Mouse (Mus musculus) midbrain, postnatal 0 days (tissue): Measurements from ENCODE around the gene Elovl4. TPM values are rescaled to one million over a fixed set of nuclear protein-coding genes. Genes with fewer than 3 reads are reported as not detected.
A peak's percentile ranks its signal among the peaks of the same experiment; 100 is the strongest.

Experiments
- ATAC-seq: fragments of 200-750 bp; cut with Nextera tagmentation; 2 replicates; pipeline ENCODE4 v1.8.0; 2017; ENCODE audit warnings: moderate number of reproducible peaks, mild to moderate bottlenecking, moderate TSS enrichment, moderate library complexity; ENCODE audit not compliant: low FRiP score
- DNase-seq: peaks from one replicate; pipeline ENCODE4 v3.0.0-alpha.2; 2015; ENCODE audit warnings: low spot score
- H3K27ac ChIP-seq: fragments of 300-500 bp; sonication (generic); 2 replicates; pipeline ENCODE4 v1.5.1; 2014; ENCODE audit warnings: low read depth, mild to moderate bottlenecking, low read length, mixed read lengths
- H3K27me3 ChIP-seq: fragments of 300-500 bp; sonication (generic); 2 replicates; pipeline ENCODE4 v1.6.1; 2014; ENCODE audit warnings: low read length, control low read depth, mixed read lengths; ENCODE audit not compliant: insufficient read depth
- H3K36me3 ChIP-seq: fragments of 300-500 bp; sonication (generic); 2 replicates; pipeline ENCODE4 v1.6.1; 2014; ENCODE audit warnings: low read length, control low read depth, mixed read lengths; ENCODE audit not compliant: insufficient read depth
- H3K4me1 ChIP-seq: fragments of 300-500 bp; sonication (generic); 2 replicates; pipeline ENCODE4 v1.6.1; 2014; ENCODE audit warnings: mild to moderate bottlenecking, control low read depth, antibody characterized with exemption, low read length, mixed read lengths; ENCODE audit not compliant: insufficient read depth
- H3K4me2 ChIP-seq: fragments of 300-500 bp; sonication (generic); 2 replicates; pipeline ENCODE4 v1.6.1; 2014; ENCODE audit warnings: low read depth, mild to moderate bottlenecking, low read length, mixed read lengths; ENCODE audit not compliant: poor library complexity, severe bottlenecking
- H3K4me3 ChIP-seq: fragments of 300-500 bp; sonication (generic); 2 replicates; pipeline ENCODE4 v1.5.1; 2014; ENCODE audit warnings: low read depth, mild to moderate bottlenecking, low read length, moderate library complexity
- H3K9ac ChIP-seq: fragments of 300-500 bp; sonication (generic); replicated peaks from 2 replicates; pipeline ENCODE4 v1.6.1; 2014; ENCODE audit warnings: mild to moderate bottlenecking, low read length, moderate library complexity, mixed read lengths; ENCODE audit not compliant: poor library complexity, severe bottlenecking
- H3K9me3 ChIP-seq: fragments of 300-500 bp; sonication (generic); 2 replicates; pipeline ENCODE4 v1.6.1; 2016; ENCODE audit warnings: low read length, control low read depth
- CTCF ChIP-seq: IDR thresholded peaks from 2 replicates; pipeline ENCODE4 v1.5.1; 2016; ENCODE audit warnings: antibody characterized with exemption, mild to moderate bottlenecking
- WGBS: fragments of 180-500 bp; shearing (Covaris S2); extraction: QIAGEN DNeasy Blood & Tissue Kit; methylation state at CpG from one replicate; pipeline ENCODE4 v1.1.7; 2014; 5-methylcytosine and 5-hydroxymethylcytosine counted together
- polyA plus RNA-seq: library from polyadenylated mRNA; unstranded; fragments of >200 nt; fragmentation: Nextera tagmentation; extraction: Ambion mirVana; gene quantifications from 2 replicates; pipeline ENCODE4 v1.2.1, GENCODE M21; 2015
- total RNA-seq: library from RNA; depleted of rRNA; stranded (reverse); fragments of >200 nt; gene quantifications from 2 replicates; pipeline ENCODE4 v1.2.3, GENCODE M21; 2014; rRNA removed

Gene Elovl4
- total and polyA plus RNA-seq, 2 experiments from 2014 or later = 86.0 to 159 TPM

DNA sequence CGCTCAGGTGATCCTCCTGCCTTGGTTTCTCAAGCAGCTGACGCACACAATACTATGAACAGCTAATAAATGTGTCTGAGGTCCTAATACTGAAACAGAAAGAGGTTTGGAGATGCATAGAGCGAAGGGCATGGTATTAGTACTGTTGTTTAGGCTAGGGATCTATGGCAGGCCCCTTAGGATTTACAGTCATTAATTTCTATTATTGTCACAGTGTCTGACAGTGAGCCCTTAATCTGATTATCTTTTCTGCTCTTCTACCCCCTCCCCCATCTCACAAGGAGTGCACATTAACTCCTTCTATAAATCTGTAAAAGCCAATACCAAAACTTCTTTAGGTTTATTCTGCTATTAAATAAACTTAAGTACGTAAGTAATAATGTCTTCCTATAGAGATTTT lies 44.8 kb downstream of the Elovl4 start:
- WGBS = 57% methylated on average over 4 of the region's 4 CpGs
- Histone ChIP-seq H3K4me1 (no peaks in the 10 kb centered on the region), H3K9me3 (no peaks in the 10 kb centered on the region), H3K4me3 (no peak overlapping the region), H3K27me3 (no peaks in the 10 kb centered on the region), H3K36me3 (no peaks in the 10 kb centered on the region), H3K9ac (no peak overlapping the region), H3K4me2 (no peak overlapping the region), H3K27ac (no peak overlapping the region)
- no peak for TF ChIP-seq CTCF
- DNase-seq = peak; percentile 2
- ATAC-seq = no peak

DNA sequence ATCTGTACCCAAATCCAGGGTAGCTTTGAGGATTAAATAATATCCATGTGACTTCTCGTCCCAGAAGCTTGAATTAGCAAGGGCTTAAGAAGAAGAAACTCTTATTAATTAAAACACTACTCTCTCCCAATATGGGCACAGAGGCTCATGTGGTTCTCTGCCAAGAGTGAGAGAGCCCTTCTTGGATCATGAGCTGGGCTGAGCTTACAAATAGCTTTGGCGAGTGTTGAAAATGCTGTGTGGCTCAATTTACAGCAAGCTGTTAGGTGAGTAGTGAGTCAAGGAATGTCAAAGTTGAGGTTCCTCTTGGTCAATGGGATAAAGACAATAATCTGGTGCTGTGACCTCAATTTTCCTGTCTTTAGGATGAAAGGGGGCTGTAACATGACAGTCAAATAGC lies 74.2 kb downstream of the Elovl4 start:
- no peak overlapping the region for H3K4me2 ChIP-seq
- H3K9ac ChIP-seq = no peak overlapping the region
- 0 out of 2 replicates have a peak, but pooled peaks cover 2% of the 10 kb centered on the region for H3K4me1 ChIP-seq
- H3K4me3 ChIP-seq = no peak overlapping the region
- ATAC-seq = no peak
- TF ChIP-seq CTCF = no peak
- no peaks in the 10 kb centered on the region for H3K36me3 ChIP-seq
- WGBS = 69% methylated on average over 2 of the region's 2 CpGs
- H3K9me3 ChIP-seq = no peaks in the 10 kb centered on the region
- H3K27ac ChIP-seq = no peak overlapping the region
- no peaks in the 10 kb centered on the region for H3K27me3 ChIP-seq
- DNase-seq = no peak

DNA sequence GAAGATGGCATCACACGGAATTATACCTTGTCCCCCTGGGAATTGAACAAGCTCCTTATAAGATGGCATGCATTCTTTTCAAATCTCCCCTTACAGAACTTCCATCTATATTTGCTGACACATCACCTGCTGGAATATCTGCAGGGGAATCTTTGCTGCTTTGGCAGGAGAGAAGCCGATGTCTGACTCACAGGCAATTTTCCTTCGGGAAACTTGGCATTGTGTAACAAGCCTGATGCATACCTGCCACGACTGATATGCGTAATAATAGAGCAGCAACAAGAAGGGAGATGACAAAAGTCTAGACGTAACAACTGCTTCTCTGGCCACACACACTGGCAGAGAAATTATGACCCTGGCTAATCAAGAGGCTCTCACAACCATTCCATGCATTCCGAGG lies 75.2 kb downstream of the Elovl4 start:
- H3K27ac ChIP-seq = no peak overlapping the region
- no peak overlapping the region for H3K4me3 ChIP-seq
- H3K36me3 ChIP-seq = no peaks in the 10 kb centered on the region
- WGBS = 51% methylated on average over 7 of the region's 7 CpGs
- no peak overlapping the region for H3K9ac ChIP-seq
- DNase-seq = peak; percentile 29
- no peak for TF ChIP-seq CTCF
- no peak for ATAC-seq
- 0 out of 2 replicates have a peak, but pooled peaks cover 2% of the 10 kb centered on the region for H3K4me1 ChIP-seq
- H3K4me2 ChIP-seq = no peak overlapping the region
- no peaks in the 10 kb centered on the region for H3K27me3 ChIP-seq
- no peaks in the 10 kb centered on the region for H3K9me3 ChIP-seq

Other genes with a start within 250 kb of the Elovl4 start
- 1.3 and 2.1 TPM in 2 replicates for gene Ttk, start 28.4 kb upstream of the Elovl4 start, total RNA-seq
- 1.5 and 1.8 TPM in 2 replicates for gene Ttk, start 28.4 kb upstream of the Elovl4 start, polyA plus RNA-seq
- gene Bckdhb, start 118.9 kb upstream of the Elovl4 start, total RNA-seq = 17.4 and 23.5 TPM in 2 replicates
- 29.9 and 31.8 TPM in 2 replicates for gene Bckdhb, start 118.9 kb upstream of the Elovl4 start, polyA plus RNA-seq